Mouse (Mus musculus): ENCODE results near the gene Erp44.

DNA sequence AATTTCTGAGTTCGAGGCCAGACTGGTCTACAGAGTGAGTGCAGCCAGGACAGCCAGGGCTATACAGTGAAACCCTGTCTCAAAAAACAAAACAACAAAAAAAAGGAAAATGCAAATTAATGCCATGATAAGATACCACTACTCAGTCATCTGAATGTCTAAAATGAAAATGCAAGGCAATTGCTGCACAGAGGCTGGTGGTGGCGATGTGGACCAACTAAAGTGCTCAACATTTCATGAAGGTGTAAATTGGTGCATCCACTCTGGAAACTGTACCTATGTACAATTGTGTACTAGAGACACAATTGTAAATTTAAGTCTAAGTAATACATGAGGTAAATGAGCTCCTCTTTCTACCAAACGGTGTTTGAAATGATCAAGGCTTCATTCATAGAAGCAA lies 36.7 kb upstream of the Erp44 start:
- TF ChIP-seq CTCF (IDR thresholded peaks at IDR 0.05 in 2 of 3, conservative IDR thresholded peaks at IDR 0.05 in 1 of 3; ENCODE audit: control insufficient read depth in 1 of 3, insufficient read depth in 1 of 3, low read depth in 2 of 3, low read length in 3 of 3, poor library complexity in 1 of 3, severe bottlenecking in 1 of 3) (peak in 2 of 3 experiments; percentile 10 to 20; a peak in 2 of 6 replicates), BHLHE40 (IDR thresholded peaks at IDR 0.05; ENCODE audit: borderline replicate concordance, low read depth, low read length) (no peak), POLR2A (IDR thresholded peaks at IDR 0.05; ENCODE audit: control insufficient read depth in 1 of 2, insufficient read depth in 1 of 2, low read depth in 1 of 2, low read length in 2 of 2, poor library complexity in 1 of 2) (no peak), EP300 (IDR thresholded peaks at IDR 0.05; ENCODE audit: low read depth in 1 of 2, low read length in 2 of 2) (no peak), USF2 (IDR thresholded peaks at IDR 0.05; ENCODE audit: borderline replicate concordance in 1 of 2, insufficient read depth in 1 of 2, low read depth in 1 of 2, low read length in 2 of 2) (no peak), TBP (IDR thresholded peaks at IDR 0.05; ENCODE audit: low read depth, low read length) (no peak), POLR2AphosphoS2 (IDR thresholded peaks at IDR 0.05; ENCODE audit: low read length) (no peak), ELF1 (IDR thresholded peaks at IDR 0.05; ENCODE audit: low read depth, low read length) (no peak)

All from MEL (cell line).